Mouse (Mus musculus): ENCODE measurements around the gene Gm10721. TPM values are rescaled to one million over a fixed set of nuclear protein-coding genes. Genes with fewer than 3 reads are reported as not detected.
"Not testable (repeated sequence)": the region's sequence is repeated elsewhere in the genome, so short reads cannot be mapped to it uniquely, and the experiment has no call there.

Gene Gm10721
- total RNA-seq, 4 experiments from 2014 or later = 0.55 to 0.61 TPM; not detected in 2

- peak; percentile 14 for DNase-seq (ENCODE audit: low spot score in 2 of 2)
Observed at GRCm38 (mm10) chr9:3024912-3025467, 12.1 kb downstream of the Gm10721 start, which contains the start of gene Gm10717. TSS of gene Gm10717 (plus strand) at chr9:3025417.

- DNase-seq (ENCODE audit: low spot score in 2 of 2) = peak; percentile 42 to 52
Observed at GRCm38 (mm10) chr9:3025653-3026052, 12.7 kb downstream of the Gm10721 start.

- DNase-seq (ENCODE audit: low spot score in 2 of 2) = not testable (repeated sequence)
Observed at GRCm38 (mm10) chr9:3026136-3026535, 13.2 kb downstream of the Gm10721 start.

GRCm38 (mm10) chr9:3026741-3027140 lies 13.8 kb downstream of the Gm10721 start:
- not testable (repeated sequence) for DNase-seq (ENCODE audit: low spot score in 2 of 2)

- DNase-seq (ENCODE audit: low spot score in 2 of 2) = not testable (repeated sequence)
Observed at GRCm38 (mm10) chr9:3027200-3027599, 14.3 kb downstream of the Gm10721 start.

- DNase-seq (ENCODE audit: low spot score in 2 of 2) = peak; percentile 31 to 34
Observed at GRCm38 (mm10) chr9:3029276-3030000, 16.5 kb downstream of the Gm10721 start.

GRCm38 (mm10) chr9:3030677-3031318 lies 17.9 kb downstream of the Gm10721 start:
- DNase-seq (ENCODE audit: low spot score in 2 of 2) = not testable (repeated sequence)

GRCm38 (mm10) chr9:3034299-3034698 lies 21.4 kb downstream of the Gm10721 start, which contains the start of gene Gm17535:
TSS of gene Gm17535 (plus strand) at chr9:3034599.
- not testable (repeated sequence) for DNase-seq (ENCODE audit: low spot score in 2 of 2)

- DNase-seq (ENCODE audit: low spot score in 2 of 2) = not testable (repeated sequence)
Observed at GRCm38 (mm10) chr9:3036577-3036976, 23.6 kb downstream of the Gm10721 start, which contains the start of gene Gm10715. TSS of gene Gm10715 (plus strand) at chr9:3036877.

- not testable (repeated sequence) for DNase-seq (ENCODE audit: low spot score in 2 of 2)
Observed at GRCm38 (mm10) chr9:3038161-3038560, 25.2 kb downstream of the Gm10721 start.

Small RNAs within 50 kb of the gene (microRNA-seq; reads per million reads assigned to microRNA genes)
- gene Mir101c = 0 reads per million in 2 experiments

Other genes with a start within 250 kb of the Gm10721 start
- not detected for gene Gm10722, start 12.2 kb upstream of the Gm10721 start, total RNA-seq (2022)
- gene Gm11168, start 9.8 kb upstream of the Gm10721 start, total RNA-seq (2022) = not detected
- gene Gm10720, start 2.5 kb downstream of the Gm10721 start, total RNA-seq (2022) = not detected
- 1 to 10 TPM in 1 of 4 experiments, under 1 TPM in 2, not detected in 1; 0.52 to 1.4 (median 0.75) TPM for gene Gm10719, start 4.3 kb downstream of the Gm10721 start, total RNA-seq (2022)
- gene Gm10718, start 10.4 kb downstream of the Gm10721 start, total RNA-seq (2022) = under 1 TPM in 2 of 4 experiments, not detected in 2; 0.68 to 0.81 TPM
- not detected for gene Gm10717, start 12.3 kb downstream of the Gm10721 start, total RNA-seq (2022)
- gene Gm17535, start 21.5 kb downstream of the Gm10721 start, total RNA-seq (2022) = not detected
- gene Gm10715, start 23.7 kb downstream of the Gm10721 start, total RNA-seq (2022) = under 1 TPM in 1 of 4 experiments, not detected in 3; 0.52 TPM